Mouse (Mus musculus): ENCODE measurements at regions not wholly inside any gene's neighbourhood (a gene's known extent, or its start where the extent isn't known, plus 50 kb on each side); places are given as distances from the start of the nearest gene placed in this dataset.

- no peak for TF ChIP-seq EP300 (IDR thresholded peaks at IDR 0.05; ENCODE audit: low read depth)
- no peak for TF ChIP-seq CTCF (IDR thresholded peaks at IDR 0.05; ENCODE audit: low read depth)
Observed at GRCm38 (mm10) chr10:17362643-17363042, 360.4 kb upstream of the Cited2 start.

Measured in liver, postnatal 0 days (tissue).